Mouse (Mus musculus): ENCODE data around the gene Plaa.
A peak's percentile ranks its signal among the peaks of the same experiment; 100 is the strongest.

Gene Plaa

GRCm38 (mm10) chr4:94554955-94555494, 48.0 kb downstream of the Plaa start:
- DNase-seq: no peak

GRCm38 (mm10) chr4:94544321-94544720, 58.7 kb downstream of the Plaa start:
- DNase-seq: no peak

DNA sequence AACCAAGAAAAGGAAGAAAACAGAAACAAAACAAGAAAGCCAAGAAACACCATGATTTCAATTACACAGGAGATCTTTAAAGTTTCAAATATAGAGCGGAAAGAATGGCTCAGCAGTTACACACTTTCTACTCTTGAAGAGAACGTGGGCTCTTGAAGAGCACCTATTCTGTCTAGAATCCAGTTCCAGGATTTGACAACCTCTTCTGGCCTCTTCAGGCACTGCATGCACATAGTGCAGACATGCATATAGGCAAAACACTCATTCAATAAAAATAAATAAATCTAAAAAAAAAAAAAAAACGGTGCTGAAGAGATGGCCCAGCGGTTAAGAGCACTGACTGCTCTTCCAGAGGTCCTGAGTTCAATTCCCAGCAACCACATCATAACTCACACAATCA, 60.0 kb downstream of the Plaa start:
- DNase-seq: no peak

GRCm38 (mm10) chr4:94533205-94533604, 69.8 kb downstream of the Plaa start:
- DNase-seq: no peak

- DNase-seq: no peak
Measured at GRCm38 (mm10) chr4:94529448-94529847, 73.6 kb downstream of the Plaa start.

- DNase-seq: no peak
Measured at GRCm38 (mm10) chr4:94523321-94523720, 79.7 kb downstream of the Plaa start.

GRCm38 (mm10) chr4:94517631-94518030, 85.4 kb downstream of the Plaa start:
- DNase-seq: peak; percentile 43
